Mouse (Mus musculus): ENCODE measurements around the gene Cyth4.

Gene Cyth4

GRCm38 (mm10) chr15:78596914-78597313 lies at the start of gene Cyth4:
Cyth4 (plus strand) TSS chr15:78597047.
- DNase-seq (ENCODE audit: low spot score in 2 of 2), result peak; percentile 74 to 82

- DNase-seq (ENCODE audit: low spot score in 2 of 2), result no peak
These were observed 49.2 kb upstream of the Cyth4 start for GRCm38 (mm10) chr15:78547415-78548335.

- DNase-seq (ENCODE audit: low spot score in 2 of 2), result no peak
These were observed 48.5 kb upstream of the Cyth4 start for GRCm38 (mm10) chr15:78548336-78548665.

GRCm38 (mm10) chr15:78548711-78549110 lies 48.1 kb upstream of the Cyth4 start:
- DNase-seq (ENCODE audit: low spot score in 2 of 2), result no peak

GRCm38 (mm10) chr15:78549189-78549734 lies 47.6 kb upstream of the Cyth4 start:
- DNase-seq (ENCODE audit: low spot score in 2 of 2), result no peak

- DNase-seq (ENCODE audit: low spot score in 2 of 2), result no peak
These were observed 42.1 kb upstream of the Cyth4 start for GRCm38 (mm10) chr15:78554545-78555313.

GRCm38 (mm10) chr15:78557693-78558535 lies 38.9 kb upstream of the Cyth4 start:
- DNase-seq (ENCODE audit: low spot score in 2 of 2), result peak in 1 of 2 experiments; percentile 65

- DNase-seq (ENCODE audit: low spot score in 2 of 2), result no peak
These were observed 37.5 kb upstream of the Cyth4 start for GRCm38 (mm10) chr15:78559141-78559979.

GRCm38 (mm10) chr15:78563344-78563743 lies 33.5 kb upstream of the Cyth4 start:
- DNase-seq (ENCODE audit: low spot score in 2 of 2), result no peak

GRCm38 (mm10) chr15:78563937-78564336 lies 32.9 kb upstream of the Cyth4 start:
- DNase-seq (ENCODE audit: low spot score in 2 of 2), result peak; percentile 60 to 78

GRCm38 (mm10) chr15:78564764-78565435 lies 31.9 kb upstream of the Cyth4 start:
- no peak for DNase-seq (ENCODE audit: low spot score in 2 of 2)

GRCm38 (mm10) chr15:78567608-78568120 lies 29.2 kb upstream of the Cyth4 start:
- DNase-seq (ENCODE audit: low spot score in 2 of 2), result no peak

GRCm38 (mm10) chr15:78570170-78570569 lies 26.7 kb upstream of the Cyth4 start:
- DNase-seq (ENCODE audit: low spot score in 2 of 2), result no peak

- peak; percentile 85 to 90 for DNase-seq (ENCODE audit: low spot score in 2 of 2)
These were observed 25.1 kb upstream of the Cyth4 start for GRCm38 (mm10) chr15:78571554-78572269.

- no peak for DNase-seq (ENCODE audit: low spot score in 2 of 2)
These were observed 24.6 kb upstream of the Cyth4 start for GRCm38 (mm10) chr15:78572270-78572600.

- peak; percentile 79 to 88 for DNase-seq (ENCODE audit: low spot score in 2 of 2)
These were observed 24.0 kb upstream of the Cyth4 start, which contains the start of gene Rac2 for GRCm38 (mm10) chr15:78572658-78573397. Rac2 (minus strand) TSS chr15:78572783.

GRCm38 (mm10) chr15:78576284-78576810 lies 20.5 kb upstream of the Cyth4 start:
- no peak for DNase-seq (ENCODE audit: low spot score in 2 of 2)

- no peak for DNase-seq (ENCODE audit: low spot score in 2 of 2)
These were observed 13.5 kb upstream of the Cyth4 start for GRCm38 (mm10) chr15:78583352-78583751.

Data from spleen, postnatal 4 days (tissue).